Mouse (Mus musculus) bone marrow, adult 2 months (tissue): Measurements from ENCODE around the gene Nfic. TPM values are rescaled to one million over a fixed set of nuclear protein-coding genes. Genes with fewer than 3 reads are reported as not detected.

Experiments
- H3K27ac ChIP-seq: fragments of 200-500 bp; 2 replicates; pipeline ENCODE4 v1.5.1; 2012; ENCODE audit warnings: low read depth, mild to moderate bottlenecking, control low read depth, inconsistent platforms, low read length; ENCODE audit not compliant: control insufficient read depth, poor library complexity, insufficient read depth
- H3K4me1 ChIP-seq: fragments of 200-500 bp; 2 replicates; pipeline ENCODE4 v1.6.1; 2011; ENCODE audit warnings: low read length; ENCODE audit not compliant: control insufficient read depth, insufficient read depth
- H3K4me3 ChIP-seq: fragments of 200-500 bp; replicated peaks from 2 replicates; pipeline ENCODE3; 2011; ENCODE audit warnings: mild to moderate bottlenecking, low read depth, low read length, control low read depth; ENCODE audit not compliant: control insufficient read depth
- CTCF ChIP-seq: fragments of 200-500 bp; IDR thresholded peaks from 2 replicates; pipeline ENCODE4 v1.5.1; 2011; ENCODE audit warnings: low read length, control low read depth; ENCODE audit not compliant: control insufficient read depth, insufficient read depth
- POLR2A ChIP-seq: fragments of 200-500 bp; IDR thresholded peaks from 2 replicates; pipeline ENCODE4 v1.6.1; 2011; ENCODE audit warnings: low read depth, mild to moderate bottlenecking, control low read depth, low read length, borderline replicate concordance; ENCODE audit not compliant: control insufficient read depth
- WGBS: fragments of 180-500 bp; shearing (Covaris S2); methylation state at CpG from one replicate; pipeline ENCODE4 v1.1.7; 2018; 5-methylcytosine and 5-hydroxymethylcytosine counted together
- polyA plus RNA-seq: library from polyadenylated mRNA; stranded (reverse); fragments of >200 nt; gene quantifications from 2 replicates; pipeline ENCODE4 v1.2.4, GENCODE M21; 2011; ENCODE audit warnings: low replicate concordance; ENCODE audit not compliant: missing spikeins, insufficient read depth, insufficient read length

The Nfic gene
- polyA plus RNA-seq, 1 experiment: 14.5 TPM

GRCm38 (mm10) chr10:81481605-81482532 is 26.4 kb upstream of the Nfic start:
- 9% methylated on average over 35 of the region's 35 CpGs for WGBS
- TF ChIP-seq POLR2A: no peak
- TF ChIP-seq CTCF: no peak
- Histone ChIP-seq H3K4me1 (peaks cover 2% of the 10 kb centered on the region), H3K4me3 (no peak overlapping the region), H3K27ac (no peak overlapping the region)

GRCm38 (mm10) chr10:81474461-81474860 is 19.0 kb upstream of the Nfic start:
- TF ChIP-seq CTCF: no peak
- TF ChIP-seq POLR2A: no peak
- Histone ChIP-seq H3K4me3 (no peak overlapping the region), H3K27ac (no peak overlapping the region), H3K4me1 (no peaks in the 10 kb centered on the region)
- WGBS: 67% methylated on average over 10 of the region's 10 CpGs

- 2% methylated on average over 22 of the region's 22 CpGs for WGBS
- Histone ChIP-seq H3K4me3 (no peak overlapping the region), H3K27ac (no peak overlapping the region), H3K4me1 (no peaks in the 10 kb centered on the region)
- no peak for TF ChIP-seq POLR2A
- TF ChIP-seq CTCF: no peak
Observed at GRCm38 (mm10) chr10:81473003-81473451, 17.6 kb upstream of the Nfic start.

GRCm38 (mm10) chr10:81472403-81473002 is 17.1 kb upstream of the Nfic start:
- TF ChIP-seq CTCF: no peak
- no peak for TF ChIP-seq POLR2A
- H3K4me1 ChIP-seq: no peaks in the 10 kb centered on the region
- 6% methylated on average over 15 of the region's 18 CpGs for WGBS
- no peak overlapping the region for H3K27ac ChIP-seq
- H3K4me3 ChIP-seq: no peak overlapping the region

DNA sequence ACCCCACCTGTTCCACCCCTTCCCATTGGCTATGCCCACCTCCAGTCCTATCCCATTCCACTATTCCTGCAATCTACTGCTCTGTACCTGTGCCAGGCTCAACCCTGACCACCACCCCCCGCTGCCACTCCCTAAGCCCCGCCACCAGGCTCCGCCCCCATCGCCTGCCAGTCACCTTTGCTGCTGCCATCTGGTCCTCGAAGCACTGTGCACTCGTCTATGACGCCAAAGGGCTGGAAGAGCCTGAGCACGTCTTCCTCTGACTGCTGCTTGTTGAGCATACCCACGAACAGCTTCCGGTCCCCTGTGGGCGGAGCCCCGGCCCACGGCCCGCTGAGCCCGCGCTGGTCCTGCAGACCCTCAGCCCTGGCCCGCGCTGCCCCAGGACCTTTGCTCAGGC is 15.0 kb upstream of the Nfic start:
- WGBS: 24% methylated on average over 18 of the region's 18 CpGs
- no peaks in the 10 kb centered on the region for H3K4me1 ChIP-seq
- no peak overlapping the region for H3K4me3 ChIP-seq
- no peak overlapping the region for H3K27ac ChIP-seq
- TF ChIP-seq POLR2A (no peak), CTCF (no peak)

GRCm38 (mm10) chr10:81469253-81469652 is 13.8 kb upstream of the Nfic start:
- no peak overlapping the region for H3K4me3 ChIP-seq
- no peak overlapping the region for H3K27ac ChIP-seq
- whole genome bisulfite sequencing: 82% methylated on average over 5 of the region's 5 CpGs
- TF ChIP-seq POLR2A (no peak), CTCF (no peak)
- H3K4me1 ChIP-seq: peaks cover 4% of the 10 kb centered on the region

DNA sequence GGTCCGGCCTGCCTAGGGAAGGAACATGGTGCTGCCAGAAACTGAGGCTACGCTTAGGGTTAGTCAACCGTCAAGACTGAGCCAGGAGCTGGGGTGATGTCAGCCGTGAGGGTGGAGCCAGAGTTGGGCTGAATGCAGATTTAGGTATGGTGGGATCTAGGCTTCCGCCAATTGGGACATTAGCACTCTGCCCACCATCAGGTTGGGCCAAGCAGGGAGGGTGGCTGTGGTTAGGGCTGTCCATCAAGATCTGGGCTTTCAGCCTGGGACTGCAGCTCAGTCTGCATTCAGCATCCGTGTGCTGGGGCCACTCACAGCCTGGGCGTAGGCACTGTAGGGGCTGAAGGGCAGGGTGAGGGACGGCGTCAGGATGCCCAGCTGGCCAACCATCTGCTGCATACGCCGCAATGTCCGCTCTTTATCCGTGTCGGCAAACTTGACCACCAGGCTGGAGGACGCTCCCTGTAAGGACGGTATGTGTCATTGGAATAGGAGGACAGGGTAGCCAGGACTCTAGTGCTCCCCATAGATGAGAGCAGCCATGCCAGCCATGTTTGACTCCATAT is 12.3 kb upstream of the Nfic start:
- no peak for TF ChIP-seq CTCF
- 71% methylated on average over 16 of the region's 16 CpGs for WGBS
- no peak overlapping the region for H3K4me3 ChIP-seq

GRCm38 (mm10) chr10:81466881-81467280 is 11.4 kb upstream of the Nfic start:
- Histone ChIP-seq H3K4me3 (no peak overlapping the region), H3K4me1 (peaks cover 5% of the 10 kb centered on the region), H3K27ac (no peak overlapping the region)
- 67% methylated on average over 14 of the region's 14 CpGs for WGBS
- TF ChIP-seq CTCF: no peak
- TF ChIP-seq POLR2A: no peak

More for the DNA sequence above, 12.3 kb upstream of the Nfic start:
- Histone ChIP-seq H3K4me1 (peaks cover 5% of the 10 kb centered on the region), H3K27ac (no peak overlapping the region; the same call in 1 of the 2 replicates)
